Mouse (Mus musculus): ENCODE results near the gene Tmc3. TPM values are rescaled to one million over a fixed set of nuclear protein-coding genes. Genes with fewer than 3 reads are reported as not detected.
A peak's percentile ranks its signal among the peaks of the same experiment; 100 is the strongest.

The Tmc3 gene
- total RNA-seq, 1 experiment from 2014 or later: 0.35 TPM

DNA sequence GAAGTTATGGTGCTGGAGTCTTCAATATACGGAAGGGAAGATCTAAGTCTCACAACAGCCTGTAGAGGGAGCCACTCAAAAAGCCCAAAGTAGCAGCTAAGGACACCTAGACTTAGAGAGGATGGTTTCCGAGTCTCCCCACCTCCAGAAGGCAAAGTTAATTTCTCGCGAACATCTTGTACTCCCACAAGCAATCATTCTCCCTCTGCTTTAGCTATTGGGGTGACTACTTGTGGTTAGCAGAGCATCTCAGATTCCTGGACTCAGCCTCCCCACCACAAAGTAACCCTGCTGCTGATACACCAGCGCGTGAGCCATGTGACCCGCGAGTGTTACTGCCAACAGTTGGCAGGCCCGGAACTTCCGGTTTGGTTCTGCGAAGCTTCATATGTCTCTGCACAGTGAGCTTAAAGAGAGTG, 75.6 kb downstream of the Tmc3 start:
- ATAC-seq (ENCODE audit: extremely low read depth, insufficient number of reproducible peaks, low FRiP score, poor library complexity, severe bottlenecking): peak; percentile 21; the same call in 1 of the 2 replicates

DNA sequence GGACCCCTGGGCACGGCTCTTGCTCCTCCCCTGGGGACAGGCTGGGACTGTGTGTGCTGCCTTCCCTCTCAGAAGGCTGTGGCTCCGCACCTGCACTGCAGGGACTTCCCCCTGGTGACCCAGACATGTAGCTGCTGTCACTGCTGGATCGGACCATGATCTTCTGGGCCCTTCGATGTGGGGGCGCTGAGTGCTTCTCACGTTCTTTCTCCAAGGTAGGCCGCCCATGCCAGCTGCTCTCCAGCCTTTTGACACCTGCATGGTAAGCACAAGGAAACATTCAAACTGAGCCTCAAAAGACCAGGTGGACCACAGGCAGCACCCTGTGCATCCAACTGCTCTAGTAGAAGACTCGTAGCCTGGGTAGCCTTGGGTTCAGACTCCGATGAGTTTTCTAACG, 76.3 kb downstream of the Tmc3 start:
- ATAC-seq (ENCODE audit: extremely low read depth, insufficient number of reproducible peaks, low FRiP score, poor library complexity, severe bottlenecking): peak; percentile 11; the same call in 1 of the 2 replicates

DNA sequence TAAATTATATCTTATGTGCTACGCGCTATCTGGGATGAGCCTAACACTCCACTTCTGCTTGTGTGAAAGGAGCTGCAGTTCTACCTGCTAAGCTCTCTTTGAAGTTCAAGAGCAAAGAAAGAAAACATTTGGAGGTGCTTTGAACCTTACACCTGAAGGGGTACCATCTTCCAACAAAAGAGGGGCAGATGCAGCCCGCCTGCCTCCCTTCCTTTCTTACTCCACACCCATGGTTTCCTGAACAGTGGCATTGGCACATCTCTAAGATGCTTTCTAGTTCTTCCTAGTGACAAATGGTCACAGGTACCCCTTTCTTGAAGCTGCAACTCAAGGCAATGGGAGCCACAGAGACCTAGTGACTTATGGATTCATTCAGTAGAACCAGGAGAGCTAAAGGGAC, 77.0 kb downstream of the Tmc3 start:
- ATAC-seq (ENCODE audit: extremely low read depth, insufficient number of reproducible peaks, low FRiP score, poor library complexity, severe bottlenecking): no peak

DNA sequence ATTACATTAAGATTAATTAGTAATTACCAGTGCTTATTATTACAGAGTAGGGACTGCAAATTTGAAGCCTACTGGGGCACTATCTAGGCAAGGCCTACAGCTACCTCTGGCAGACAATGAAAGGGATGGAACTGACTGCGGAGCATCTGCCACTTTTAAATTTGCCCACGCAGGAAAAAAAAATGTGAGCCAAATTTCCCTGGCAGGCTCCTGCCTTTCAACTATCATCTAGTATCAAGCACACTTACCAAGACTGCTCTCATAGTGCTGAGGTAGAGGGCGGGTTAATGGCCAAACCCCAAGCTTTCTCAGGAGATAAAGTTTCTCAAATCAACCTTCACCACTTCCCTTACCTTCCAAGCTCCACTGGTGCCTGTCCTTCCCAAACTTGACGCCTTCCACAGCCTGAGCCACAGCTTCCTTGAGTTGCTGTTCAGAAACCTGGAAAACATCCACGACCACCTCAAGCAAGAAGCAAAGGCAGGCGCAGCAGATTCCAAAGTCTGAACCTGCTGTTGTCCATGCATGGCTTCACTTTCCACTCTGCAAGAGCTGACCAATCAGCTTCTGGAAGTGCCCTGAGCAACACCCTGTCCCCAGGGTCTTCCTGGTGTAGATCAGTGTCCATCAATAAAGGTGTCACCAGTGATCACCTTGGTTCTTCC, 78.1 kb downstream of the Tmc3 start:
- ATAC-seq (ENCODE audit: extremely low read depth, insufficient number of reproducible peaks, low FRiP score, poor library complexity, severe bottlenecking): no peak

DNA sequence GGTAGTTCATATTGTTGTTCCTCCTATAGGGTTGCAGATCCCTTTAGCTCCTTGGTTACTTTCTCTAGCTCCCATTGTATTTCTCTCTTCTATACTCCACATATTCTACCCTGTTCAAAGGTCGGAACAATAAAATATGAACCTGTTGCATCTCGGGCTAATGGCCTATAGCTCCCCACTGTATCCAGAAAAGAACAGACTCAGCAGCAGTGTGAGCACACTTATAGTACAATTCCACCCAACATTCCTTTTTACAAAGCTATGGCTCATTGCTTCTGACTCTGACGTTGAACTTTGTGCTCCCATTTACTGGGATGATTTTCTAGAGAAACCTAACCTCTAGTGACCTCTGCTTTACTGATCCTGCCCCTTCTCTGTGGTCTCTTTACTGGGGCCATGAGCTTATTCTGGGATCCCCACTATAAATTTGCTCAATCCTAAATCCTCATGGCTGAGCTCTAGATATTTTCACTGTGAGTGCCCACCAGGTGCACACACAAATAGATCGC, 81.4 kb downstream of the Tmc3 start:
- no peak for ATAC-seq (ENCODE audit: extremely low read depth, insufficient number of reproducible peaks, low FRiP score, poor library complexity, severe bottlenecking)

DNA sequence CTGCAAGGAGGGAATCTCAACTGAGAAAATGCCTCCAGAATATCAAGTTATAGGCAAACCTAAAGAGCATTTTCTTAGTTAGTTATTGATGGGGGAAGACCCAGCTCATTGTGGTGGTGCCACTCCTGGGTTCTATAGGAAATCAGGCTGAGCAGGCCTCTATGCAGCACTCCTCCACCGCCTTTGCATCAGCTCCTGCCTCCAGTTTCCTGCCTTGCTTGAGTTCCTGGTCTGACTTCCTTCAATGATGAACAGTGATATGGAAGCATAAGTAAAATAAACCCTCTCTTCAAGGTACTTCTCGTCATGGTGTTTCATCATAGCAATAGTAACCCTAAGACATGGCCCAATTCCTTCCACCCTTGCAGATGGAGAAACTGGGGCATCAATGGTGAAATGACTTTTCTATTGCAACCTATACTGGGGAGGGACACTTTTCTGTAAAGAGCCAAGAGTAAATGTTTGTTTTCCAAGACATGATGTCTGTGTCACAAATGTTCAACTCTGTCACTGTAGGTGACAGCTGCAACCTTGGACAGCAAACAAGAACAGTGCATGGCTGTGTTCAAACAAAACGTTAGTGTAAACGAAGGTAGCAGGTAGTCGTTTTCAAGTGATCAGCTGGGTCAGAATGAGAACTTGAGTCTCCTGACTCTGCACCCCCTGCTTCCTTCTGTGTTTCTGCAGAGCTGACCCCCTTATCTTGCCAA, 83.4 kb downstream of the Tmc3 start:
- no peak for ATAC-seq (ENCODE audit: extremely low read depth, insufficient number of reproducible peaks, low FRiP score, poor library complexity, severe bottlenecking)

DNA sequence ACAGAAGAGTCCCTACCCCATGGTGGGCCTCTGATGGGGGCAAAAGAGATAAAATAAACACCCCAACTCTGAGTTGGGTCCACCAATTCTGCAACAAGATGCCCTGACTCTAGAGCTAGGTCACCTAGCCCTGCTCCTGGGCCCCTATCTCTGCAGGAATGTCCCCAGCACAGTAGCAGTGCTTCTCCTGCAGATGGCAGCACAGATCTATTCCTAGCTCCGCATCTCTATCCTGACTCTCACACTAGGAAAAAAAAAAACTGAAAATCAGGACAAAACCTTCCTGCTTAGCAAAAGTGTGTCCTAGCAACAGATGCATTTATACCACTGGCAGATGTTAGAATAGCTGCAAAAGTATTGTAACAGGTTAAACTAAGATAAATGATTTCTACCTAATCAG, 84.0 kb downstream of the Tmc3 start:
- ATAC-seq (ENCODE audit: extremely low read depth, insufficient number of reproducible peaks, low FRiP score, poor library complexity, severe bottlenecking): 0 out of 2 replicates have a peak, but pooled peaks have one; percentile 31

DNA sequence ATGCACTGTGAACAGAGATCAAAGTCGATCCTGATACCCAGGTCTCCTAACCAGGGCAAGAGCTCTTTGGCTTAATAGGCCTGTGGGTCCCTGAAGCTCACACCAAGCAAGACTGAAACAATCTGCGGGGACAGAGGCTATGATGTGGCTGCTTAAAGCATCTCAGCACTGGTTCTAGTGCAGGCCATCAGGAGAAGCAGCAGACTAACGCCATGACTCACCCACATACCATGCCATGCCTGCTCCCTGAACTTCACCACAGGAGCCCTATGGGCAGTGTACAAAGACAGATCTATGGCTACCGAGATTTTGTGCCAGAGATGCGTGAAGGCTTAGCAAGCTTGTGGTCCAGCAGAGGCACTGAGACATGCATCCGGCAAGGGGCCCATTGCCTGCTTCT, 86.8 kb downstream of the Tmc3 start:
- ATAC-seq (ENCODE audit: extremely low read depth, insufficient number of reproducible peaks, low FRiP score, poor library complexity, severe bottlenecking): no peak

Other genes with a start within 250 kb of the Tmc3 start
- 49.9 and 57.6 TPM in 2 replicates for gene Stard5, start 47.0 kb downstream of the Tmc3 start, total RNA-seq (2017)
- gene Il16, start 160.8 kb downstream of the Tmc3 start, total RNA-seq (2017): 454 and 474 TPM in 2 replicates
- not detected in 2 replicates for gene Cfap161, start 210.0 kb downstream of the Tmc3 start, total RNA-seq (2017)